Mouse (Mus musculus) gastrocnemius, postnatal 14 days (tissue): ENCODE data around the gene Pxmp2. TPM values are rescaled to one million over a fixed set of nuclear protein-coding genes. Genes with fewer than 3 reads are reported as not detected.

Experiments
- DNase-seq: peaks from one replicate; pipeline ENCODE4 v3.0.0; 2021; ENCODE audit warnings: mixed read lengths
- intact Hi-C: fragments of 180-260 bp; cut with DNase I; formaldehyde crosslinking; loops from one replicate; pipeline ENCODE4 v1.15.1; 2025; ENCODE audit warnings: low total_unique reads
- total RNA-seq, 2 experiments: library from RNA; stranded (reverse); gene quantifications; 2 replicates each; pipeline ENCODE4 v1.2.3; 2021

The Pxmp2 gene
- total RNA-seq, 2 experiments from 2014 or later = 28.5 to 37.3 TPM

GRCm38 (mm10) chr5:110244091-110244490, 41.9 kb downstream of the Pxmp2 start:
- DNase-seq = no peak
- intact Hi-C loops = no loop called here

- intact Hi-C loops = no loop called here
- DNase-seq = no peak
These were observed 53.6 kb downstream of the Pxmp2 start for GRCm38 (mm10) chr5:110232346-110232745.

GRCm38 (mm10) chr5:110231638-110232037, 54.3 kb downstream of the Pxmp2 start:
- intact Hi-C loops = no loop called here
- DNase-seq = no peak

DNA sequence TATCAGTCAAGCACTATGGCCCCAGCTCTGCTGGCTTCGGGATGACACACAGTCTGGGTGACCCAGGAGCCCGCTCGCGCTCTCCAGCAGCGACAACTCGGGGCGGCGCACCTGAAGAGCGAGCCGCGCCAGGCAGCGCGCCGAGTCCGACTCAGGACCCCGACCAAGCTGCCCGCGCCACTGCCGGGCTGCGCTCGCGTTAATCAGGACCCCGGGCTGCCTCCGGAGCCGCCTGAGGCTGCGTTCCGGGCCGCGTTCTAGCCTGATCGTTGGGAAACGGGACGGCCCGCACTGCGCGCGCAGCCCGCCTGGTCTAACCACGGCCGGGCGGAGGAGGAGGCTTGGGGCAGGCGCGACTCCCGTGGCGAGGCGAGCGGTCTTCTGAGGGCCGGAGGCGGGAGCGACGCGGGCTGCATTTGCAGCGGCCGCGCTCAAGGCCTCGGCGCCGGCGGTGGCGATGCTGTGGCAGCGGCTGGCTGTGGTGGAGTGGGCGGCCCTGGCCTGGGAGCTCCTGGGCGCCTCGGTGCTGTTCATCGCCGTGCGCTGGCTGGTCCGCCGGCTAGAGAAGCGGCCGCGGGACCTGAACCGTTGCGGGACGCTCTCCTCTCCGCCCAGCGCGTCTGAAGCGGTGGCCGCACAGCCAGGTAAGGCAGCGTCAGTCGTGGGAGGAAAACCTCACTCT, 55.1 kb downstream of the Pxmp2 start, which contains the start of gene Ankle2:
Gene Ankle2 (plus strand): TSS at position 225 of the 682 bp plus-strand sequence.
- peak; percentile 92 for DNase-seq

GRCm38 (mm10) chr5:110230401-110230779, 55.6 kb downstream of the Pxmp2 start:
- no peak for DNase-seq

More for the DNA sequence above, 55.1 kb downstream of the Pxmp2 start, which contains the start of gene Ankle2:
- intact Hi-C loops = no loop called here

GRCm38 (mm10) chr5:110227336-110227883, 58.6 kb downstream of the Pxmp2 start:
- intact Hi-C loops = no loop called here
- no peak for DNase-seq

More at GRCm38 (mm10) chr5:110230401-110230779, 55.6 kb downstream of the Pxmp2 start:
- intact Hi-C loops = no loop called here

DNA sequence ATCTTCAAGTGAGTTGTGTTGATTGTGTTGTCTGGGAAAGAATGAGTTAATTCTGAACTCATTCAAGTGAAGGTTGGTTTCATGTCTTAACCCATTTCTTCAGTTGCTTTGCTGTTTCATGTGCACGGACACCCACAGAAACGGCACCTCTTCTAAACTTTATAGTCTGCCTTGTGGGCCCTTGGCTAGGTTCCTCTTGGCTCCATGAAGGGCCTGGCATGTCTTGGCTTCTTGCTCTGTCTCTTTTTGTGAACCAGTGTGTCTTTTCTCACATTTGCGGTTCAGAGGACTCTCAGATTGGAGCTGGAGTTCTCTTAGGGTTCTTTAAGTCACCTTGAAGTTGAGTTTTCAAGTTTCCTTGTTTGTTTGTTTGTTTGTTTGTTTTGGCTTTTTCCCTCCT, 60.9 kb downstream of the Pxmp2 start:
- intact Hi-C loops = no loop called here
- DNase-seq = no peak

Other genes starting within 250 kb of the Pxmp2 start
- 1 to 10 TPM; 2.5 to 2.8 TPM for gene Gm17655, start 213.7 kb downstream of the Pxmp2 start, total RNA-seq
- gene Gm35315, start 191.8 kb downstream of the Pxmp2 start, total RNA-seq = under 1 TPM; 0.12 to 0.24 TPM
- not detected for gene Plcxd1, start 186.2 kb downstream of the Pxmp2 start, total RNA-seq
- 10 to 100 TPM; 11.1 to 14.3 TPM for gene Gtpbp6, start 178.0 kb downstream of the Pxmp2 start, total RNA-seq
- gene Zfp605, start 176.1 kb downstream of the Pxmp2 start, total RNA-seq = 1 to 10 TPM; 2.9 to 3.2 TPM
- 10 to 100 TPM; 13.1 TPM for gene Chfr, start 150.3 kb downstream of the Pxmp2 start, total RNA-seq
- 10 to 100 TPM; 32.2 to 34.4 TPM for gene Golga3, start 109.5 kb downstream of the Pxmp2 start, total RNA-seq
- gene Ankle2, start 55.2 kb downstream of the Pxmp2 start, total RNA-seq = 10 to 100 TPM; 20.9 to 21.2 TPM
- gene Pgam5, start 16.3 kb downstream of the Pxmp2 start, total RNA-seq = 10 to 100 TPM; 20.5 to 23.7 TPM
- gene Pole, start 120 bp upstream of the Pxmp2 start, total RNA-seq = 1 to 10 TPM; 2.5 TPM
- not detected for gene P2rx2, start 57.0 kb upstream of the Pxmp2 start, total RNA-seq
- not detected for gene Lrcol1, start 58.5 kb upstream of the Pxmp2 start, total RNA-seq
- gene Fbrsl1, start 162.3 kb upstream of the Pxmp2 start, total RNA-seq = 10 to 100 TPM; 25.7 to 26.5 TPM